Mouse (Mus musculus): ENCODE results near the gene Slc22a1. TPM values are rescaled to one million over a fixed set of nuclear protein-coding genes. Genes with fewer than 3 reads are reported as not detected.

Gene Slc22a1
- total and polyA plus RNA-seq, 3 experiments, result 0.03 TPM; not detected in 2

DNA sequence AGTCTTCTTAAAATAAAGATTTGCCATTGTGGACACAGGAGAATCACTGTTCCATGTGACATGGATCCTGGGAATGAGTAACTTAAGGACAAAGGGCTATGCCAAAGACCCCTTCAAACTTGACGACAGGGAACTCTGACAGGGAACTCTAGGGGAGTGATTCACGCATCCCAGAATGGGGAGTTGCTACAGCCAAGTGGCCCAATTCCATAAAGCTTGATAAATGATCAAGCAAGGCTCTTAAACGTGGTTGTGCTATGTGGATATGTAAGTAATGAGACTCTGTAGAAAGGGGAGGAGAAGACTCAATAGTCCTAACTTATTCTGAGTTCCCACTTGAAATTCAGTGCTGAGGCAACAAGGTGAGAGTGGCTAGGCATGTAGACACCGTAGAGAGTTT, 40.8 kb downstream of the Slc22a1 start:
- H3K4me3 ChIP-seq (ENCODE audit: low read depth, low read length), result no peak overlapping the region
- TF ChIP-seq GATA1 (IDR thresholded peaks at IDR 0.05; ENCODE audit: borderline replicate concordance, low read length) (no peak), POLR2AphosphoS5 (IDR thresholded peaks at IDR 0.05; ENCODE audit: insufficient replicate concordance, low read depth, low read length) (no peak), CTCF (IDR thresholded peaks at IDR 0.05; ENCODE audit: low read depth, low read length) (no peak), TAL1 (conservative IDR thresholded peaks at IDR 0.05; ENCODE audit: low read depth, low read length) (no peak), GATA2 (IDR thresholded peaks at IDR 0.05; ENCODE audit: borderline replicate concordance, low read depth, low read length) (no peak)
- peaks cover 4% of the 10 kb centered on the region for H3K9me3 ChIP-seq (replicated peaks)
- DNase-seq (ENCODE audit: low spot score), result no peak
- ATAC-seq (ENCODE audit: extremely low read depth, insufficient number of reproducible peaks, low FRiP score, poor library complexity, severe bottlenecking), result no peak
- H3K27me3 ChIP-seq (ENCODE audit: insufficient read depth, low read length), result peaks cover 47% of the 10 kb centered on the region
- H3K36me3 ChIP-seq (replicated peaks), result no peaks in the 10 kb centered on the region
- H3K4me1 ChIP-seq (ENCODE audit: insufficient read depth, low read depth, low read length), result no peaks in the 10 kb centered on the region

DNA sequence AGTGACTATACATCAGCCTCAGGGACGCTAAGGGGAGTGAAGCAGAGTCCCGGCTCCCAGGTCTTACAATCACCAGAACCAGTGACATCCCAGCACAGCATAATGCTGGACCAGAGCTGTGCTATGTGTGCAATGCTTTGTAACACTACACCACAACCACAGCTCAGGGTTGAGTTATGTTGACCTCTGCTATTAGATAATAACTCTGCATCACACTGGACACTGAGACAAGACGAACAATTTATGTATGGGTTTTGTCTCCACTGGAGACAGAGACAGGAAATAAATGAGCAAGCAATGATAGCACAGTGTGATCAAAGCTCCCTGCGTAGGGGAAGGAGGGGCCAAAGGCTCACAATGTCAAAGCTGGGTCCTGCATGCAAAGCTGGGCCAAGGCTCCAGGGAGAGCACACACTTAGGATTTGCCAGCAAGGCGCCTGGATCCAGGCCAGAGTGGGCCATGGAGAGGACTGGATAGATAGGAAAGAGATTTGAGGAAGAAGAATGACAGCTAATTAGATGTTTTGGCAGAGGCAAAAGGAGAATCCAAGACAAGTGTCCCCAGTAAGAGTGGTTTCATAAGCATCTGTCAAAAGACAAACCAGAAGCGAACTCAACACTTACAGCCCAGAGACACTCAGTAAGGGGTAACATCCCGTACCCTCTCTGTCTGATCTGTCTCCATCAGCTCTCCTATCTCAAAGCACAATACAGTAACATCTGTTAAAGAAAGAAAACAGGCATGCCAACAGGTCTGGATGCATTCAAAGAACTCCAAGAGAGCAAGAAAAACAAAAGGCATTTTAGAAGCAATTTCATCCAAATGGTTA, 43.6 kb downstream of the Slc22a1 start:
- Histone ChIP-seq H3K4me3 (ENCODE audit: low read depth, low read length) (no peak overlapping the region), H3K4me1 (ENCODE audit: insufficient read depth, low read depth, low read length) (no peaks in the 10 kb centered on the region), H3K9me3 (replicated peaks) (peaks cover 2% of the 10 kb centered on the region; the same call in 1 of the 2 replicates), H3K27me3 (ENCODE audit: insufficient read depth, low read length) (peaks cover 46% of the 10 kb centered on the region), H3K36me3 (replicated peaks) (no peaks in the 10 kb centered on the region)
- TF ChIP-seq POLR2AphosphoS5 (IDR thresholded peaks at IDR 0.05; ENCODE audit: insufficient replicate concordance, low read depth, low read length), result no peak
- TF ChIP-seq TAL1 (conservative IDR thresholded peaks at IDR 0.05; ENCODE audit: low read depth, low read length), result no peak
- TF ChIP-seq GATA1 (IDR thresholded peaks at IDR 0.05; ENCODE audit: borderline replicate concordance, low read length), result no peak
- TF ChIP-seq GATA2 (IDR thresholded peaks at IDR 0.05; ENCODE audit: borderline replicate concordance, low read depth, low read length), result no peak
- no peak for ATAC-seq (ENCODE audit: extremely low read depth, insufficient number of reproducible peaks, low FRiP score, poor library complexity, severe bottlenecking)
- no peak for DNase-seq (ENCODE audit: low spot score)

DNA sequence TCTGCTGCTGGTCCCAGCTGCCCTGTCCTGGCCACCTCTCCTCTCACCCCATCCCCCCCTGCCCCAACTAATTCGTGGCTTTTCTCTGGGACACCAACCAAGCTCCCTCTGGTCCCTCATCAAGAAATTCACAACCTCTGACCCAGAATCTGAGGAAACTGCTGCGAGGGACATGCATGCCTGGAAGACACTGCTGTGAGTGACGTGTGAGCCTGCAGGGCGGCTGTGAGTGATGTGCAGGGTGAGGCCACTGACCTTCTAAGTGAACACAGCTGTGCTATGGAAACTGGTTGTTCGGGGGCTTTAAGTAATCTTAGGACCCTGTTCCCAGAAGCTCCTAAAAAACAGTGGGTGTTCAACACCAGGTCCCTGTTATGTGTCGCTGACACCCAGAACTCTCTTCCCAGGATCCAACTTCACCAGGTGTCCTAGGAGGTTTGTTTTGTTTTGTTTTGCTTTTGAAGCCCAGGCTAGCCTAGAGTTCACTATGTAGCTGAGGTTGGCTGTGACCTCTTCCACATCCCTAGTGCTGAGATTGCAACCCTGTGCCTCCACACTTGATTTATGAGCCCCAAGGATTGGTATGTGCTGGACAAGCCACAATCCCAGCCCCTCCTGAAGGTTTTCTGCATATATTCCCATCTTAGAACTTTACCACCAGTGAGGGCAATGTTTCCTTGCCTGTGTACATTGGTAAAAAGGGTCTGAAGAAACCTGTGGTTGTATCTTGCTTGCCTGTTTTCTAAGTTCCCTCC, 44.5 kb downstream of the Slc22a1 start:
- DNase-seq (ENCODE audit: low spot score) (no peak), ATAC-seq (ENCODE audit: extremely low read depth, insufficient number of reproducible peaks, low FRiP score, poor library complexity, severe bottlenecking) (no peak)
- peaks cover 8% of the 10 kb centered on the region for H3K9me3 ChIP-seq (replicated peaks)
- no peak for TF ChIP-seq GATA1 (IDR thresholded peaks at IDR 0.05; ENCODE audit: borderline replicate concordance, low read length)
- no peak for TF ChIP-seq POLR2AphosphoS5 (IDR thresholded peaks at IDR 0.05; ENCODE audit: insufficient replicate concordance, low read depth, low read length)
- TF ChIP-seq CTCF (IDR thresholded peaks at IDR 0.05; ENCODE audit: low read depth, low read length), result no peak
- TF ChIP-seq GATA2 (IDR thresholded peaks at IDR 0.05; ENCODE audit: borderline replicate concordance, low read depth, low read length), result no peak
- TF ChIP-seq TAL1 (conservative IDR thresholded peaks at IDR 0.05; ENCODE audit: low read depth, low read length), result no peak
- H3K4me3 ChIP-seq (ENCODE audit: low read depth, low read length), result no peak overlapping the region
- no peaks in the 10 kb centered on the region for H3K36me3 ChIP-seq (replicated peaks)
- H3K27me3 ChIP-seq (ENCODE audit: insufficient read depth, low read length), result peaks cover 46% of the 10 kb centered on the region
- no peaks in the 10 kb centered on the region for H3K4me1 ChIP-seq (ENCODE audit: insufficient read depth, low read depth, low read length)

DNA sequence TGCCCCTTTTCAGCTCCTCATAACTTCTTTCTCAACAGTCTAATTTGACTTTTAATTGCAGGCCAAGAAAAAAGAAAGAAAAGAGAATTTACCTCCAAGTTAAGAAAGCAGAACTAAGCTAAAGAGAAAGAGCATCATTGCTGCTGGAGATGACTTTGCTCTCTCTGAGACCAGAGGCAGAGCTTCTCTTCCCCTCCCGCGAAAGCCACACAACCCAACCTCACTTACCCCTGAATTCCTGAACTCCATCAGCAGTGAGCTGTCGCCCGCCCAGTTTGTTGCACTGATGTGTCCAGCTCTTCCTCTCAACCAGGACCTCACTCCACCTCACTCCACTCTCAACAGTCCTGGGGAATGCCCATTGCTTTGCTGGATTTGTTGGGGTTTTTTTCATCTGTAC, 47.6 kb downstream of the Slc22a1 start:
- no peak for ATAC-seq (ENCODE audit: extremely low read depth, insufficient number of reproducible peaks, low FRiP score, poor library complexity, severe bottlenecking)

DNA sequence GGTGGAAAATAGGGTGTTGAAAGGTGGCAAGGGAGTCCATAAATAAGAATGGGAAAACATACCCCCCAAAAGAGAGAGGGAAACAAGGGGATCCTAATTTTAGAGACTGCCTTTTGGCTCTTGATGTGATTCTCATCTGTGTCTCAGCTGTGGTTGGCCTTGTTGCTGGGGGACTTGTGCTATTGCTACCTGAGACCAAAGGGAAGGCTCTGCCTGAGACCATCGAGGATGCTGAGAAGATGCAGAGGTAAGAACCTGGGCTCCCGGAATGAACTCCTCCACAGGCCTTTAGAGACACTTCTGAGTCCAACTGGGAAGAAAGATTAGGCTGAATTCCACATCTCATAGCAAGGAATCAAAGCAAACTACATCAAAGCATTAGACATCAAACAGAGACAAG, 56.0 kb downstream of the Slc22a1 start:
- Histone ChIP-seq H3K4me1 (ENCODE audit: insufficient read depth, low read depth, low read length) (no peaks in the 10 kb centered on the region), H3K36me3 (replicated peaks) (no peaks in the 10 kb centered on the region), H3K27me3 (ENCODE audit: insufficient read depth, low read length) (peaks cover 40% of the 10 kb centered on the region), H3K4me3 (ENCODE audit: low read depth, low read length) (no peak overlapping the region), H3K9me3 (replicated peaks) (peaks cover 9% of the 10 kb centered on the region)
- TF ChIP-seq GATA2 (IDR thresholded peaks at IDR 0.05; ENCODE audit: borderline replicate concordance, low read depth, low read length) (no peak), POLR2AphosphoS5 (IDR thresholded peaks at IDR 0.05; ENCODE audit: insufficient replicate concordance, low read depth, low read length) (no peak), GATA1 (IDR thresholded peaks at IDR 0.05; ENCODE audit: borderline replicate concordance, low read length) (no peak), TAL1 (conservative IDR thresholded peaks at IDR 0.05; ENCODE audit: low read depth, low read length) (no peak), CTCF (IDR thresholded peaks at IDR 0.05; ENCODE audit: low read depth, low read length) (no peak)
- ATAC-seq (ENCODE audit: extremely low read depth, insufficient number of reproducible peaks, low FRiP score, poor library complexity, severe bottlenecking) (no peak), DNase-seq (ENCODE audit: low spot score) (no peak)

More for the DNA sequence above, 47.6 kb downstream of the Slc22a1 start:
- H3K27me3 ChIP-seq (ENCODE audit: insufficient read depth, low read length), result peaks cover 48% of the 10 kb centered on the region
- DNase-seq (ENCODE audit: low spot score), result no peak
- peaks cover 32% of the 10 kb centered on the region for H3K9me3 ChIP-seq (replicated peaks)
- H3K4me3 ChIP-seq (ENCODE audit: low read depth, low read length), result no peak overlapping the region
- no peaks in the 10 kb centered on the region for H3K36me3 ChIP-seq (replicated peaks)
- no peaks in the 10 kb centered on the region for H3K4me1 ChIP-seq (ENCODE audit: insufficient read depth, low read depth, low read length)
- TF ChIP-seq POLR2AphosphoS5 (IDR thresholded peaks at IDR 0.05; ENCODE audit: insufficient replicate concordance, low read depth, low read length) (no peak), TAL1 (conservative IDR thresholded peaks at IDR 0.05; ENCODE audit: low read depth, low read length) (no peak), CTCF (IDR thresholded peaks at IDR 0.05; ENCODE audit: low read depth, low read length) (no peak), GATA1 (IDR thresholded peaks at IDR 0.05; ENCODE audit: borderline replicate concordance, low read length) (no peak), GATA2 (IDR thresholded peaks at IDR 0.05; ENCODE audit: borderline replicate concordance, low read depth, low read length) (no peak)

DNA sequence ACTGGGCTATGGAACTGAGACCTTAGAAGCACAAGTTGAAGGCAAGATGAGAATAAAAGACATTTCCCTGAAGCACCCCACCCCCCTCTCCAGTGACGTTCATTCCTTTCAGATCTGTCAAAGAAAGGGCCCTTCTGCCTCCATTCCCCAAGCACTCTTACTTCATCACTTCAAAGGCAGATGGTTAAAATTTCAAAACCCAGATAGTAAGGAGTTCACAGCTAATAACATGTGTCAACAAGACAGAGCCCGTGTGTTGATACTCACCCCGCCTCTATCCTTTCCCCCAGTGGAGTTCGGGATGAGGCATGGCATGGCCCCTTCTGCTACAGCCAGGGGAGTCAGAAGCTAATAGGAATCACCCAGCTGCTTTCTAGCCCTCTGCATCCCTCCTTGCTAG, 60.2 kb downstream of the Slc22a1 start:
- DNase-seq (ENCODE audit: low spot score) (no peak), ATAC-seq (ENCODE audit: extremely low read depth, insufficient number of reproducible peaks, low FRiP score, poor library complexity, severe bottlenecking) (no peak)
- H3K4me3 ChIP-seq (ENCODE audit: low read depth, low read length), result no peak overlapping the region
- no peaks in the 10 kb centered on the region for H3K4me1 ChIP-seq (ENCODE audit: insufficient read depth, low read depth, low read length)
- no peaks in the 10 kb centered on the region for H3K36me3 ChIP-seq (replicated peaks)
- no peaks in the 10 kb centered on the region for H3K9me3 ChIP-seq (replicated peaks)
- TF ChIP-seq POLR2AphosphoS5 (IDR thresholded peaks at IDR 0.05; ENCODE audit: insufficient replicate concordance, low read depth, low read length) (no peak), TAL1 (conservative IDR thresholded peaks at IDR 0.05; ENCODE audit: low read depth, low read length) (no peak), GATA1 (IDR thresholded peaks at IDR 0.05; ENCODE audit: borderline replicate concordance, low read length) (no peak), CTCF (IDR thresholded peaks at IDR 0.05; ENCODE audit: low read depth, low read length) (no peak), GATA2 (IDR thresholded peaks at IDR 0.05; ENCODE audit: borderline replicate concordance, low read depth, low read length) (no peak)
- H3K27me3 ChIP-seq (ENCODE audit: insufficient read depth, low read length), result peaks cover 36% of the 10 kb centered on the region
